Mouse (Mus musculus) liver, adult 2 months (tissue): ENCODE data around the gene Cpt1c.

Experiments
- CTCF ChIP-seq: fragments of 200-500 bp; IDR thresholded peaks from 2 replicates; pipeline ENCODE4 v1.5.1; 2011; ENCODE audit warnings: low read depth, low read length, control low read depth
- POLR2A ChIP-seq: fragments of 200-500 bp; IDR thresholded peaks from 2 replicates; pipeline ENCODE4 v1.6.1; 2011; ENCODE audit warnings: low read length, control low read depth; ENCODE audit not compliant: insufficient read depth; ENCODE audit errors: extremely low read depth

- TF ChIP-seq POLR2A: no peak
- TF ChIP-seq CTCF: no peak
These were observed 22.0 kb upstream of the Cpt1c start for GRCm38 (mm10) chr7:44996672-44997071.
